Mouse (Mus musculus) fibroblast of lung, adult 2 months (primary cell): ENCODE results near the gene Bnipl.

Experiments
- DNase-seq: peaks from one replicate; pipeline ENCODE4 v3.0.0-alpha.2; 2011; ENCODE audit warnings: low read depth

The Bnipl gene

DNA sequence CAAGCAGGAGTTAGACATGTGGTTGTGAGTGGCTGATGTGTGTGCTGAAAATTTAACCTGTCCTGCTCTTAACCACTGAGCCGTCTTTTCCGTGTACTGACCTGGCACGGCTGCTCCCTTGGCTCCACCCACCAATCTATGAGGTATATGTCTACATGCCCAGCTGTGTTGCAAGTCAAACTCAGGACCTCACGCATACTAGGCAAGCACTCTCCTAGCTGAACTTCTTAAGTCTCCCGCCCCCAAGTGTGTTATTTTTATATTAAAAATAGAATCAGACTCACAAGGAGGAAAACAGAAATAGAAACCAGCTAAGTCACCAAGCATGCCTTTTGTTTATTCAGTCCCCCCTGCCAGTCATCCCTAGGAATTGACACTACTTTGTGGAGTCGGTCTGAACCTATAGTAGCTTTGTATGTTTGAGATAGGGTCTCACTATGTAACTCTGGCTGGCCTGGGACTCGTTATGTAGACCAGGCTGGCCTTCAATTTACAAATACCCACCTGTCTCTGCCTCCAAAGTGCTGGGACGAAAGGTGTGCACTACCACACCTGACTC lies 13.4 kb downstream of the Bnipl start:
- DNase-seq, result no peak

DNA sequence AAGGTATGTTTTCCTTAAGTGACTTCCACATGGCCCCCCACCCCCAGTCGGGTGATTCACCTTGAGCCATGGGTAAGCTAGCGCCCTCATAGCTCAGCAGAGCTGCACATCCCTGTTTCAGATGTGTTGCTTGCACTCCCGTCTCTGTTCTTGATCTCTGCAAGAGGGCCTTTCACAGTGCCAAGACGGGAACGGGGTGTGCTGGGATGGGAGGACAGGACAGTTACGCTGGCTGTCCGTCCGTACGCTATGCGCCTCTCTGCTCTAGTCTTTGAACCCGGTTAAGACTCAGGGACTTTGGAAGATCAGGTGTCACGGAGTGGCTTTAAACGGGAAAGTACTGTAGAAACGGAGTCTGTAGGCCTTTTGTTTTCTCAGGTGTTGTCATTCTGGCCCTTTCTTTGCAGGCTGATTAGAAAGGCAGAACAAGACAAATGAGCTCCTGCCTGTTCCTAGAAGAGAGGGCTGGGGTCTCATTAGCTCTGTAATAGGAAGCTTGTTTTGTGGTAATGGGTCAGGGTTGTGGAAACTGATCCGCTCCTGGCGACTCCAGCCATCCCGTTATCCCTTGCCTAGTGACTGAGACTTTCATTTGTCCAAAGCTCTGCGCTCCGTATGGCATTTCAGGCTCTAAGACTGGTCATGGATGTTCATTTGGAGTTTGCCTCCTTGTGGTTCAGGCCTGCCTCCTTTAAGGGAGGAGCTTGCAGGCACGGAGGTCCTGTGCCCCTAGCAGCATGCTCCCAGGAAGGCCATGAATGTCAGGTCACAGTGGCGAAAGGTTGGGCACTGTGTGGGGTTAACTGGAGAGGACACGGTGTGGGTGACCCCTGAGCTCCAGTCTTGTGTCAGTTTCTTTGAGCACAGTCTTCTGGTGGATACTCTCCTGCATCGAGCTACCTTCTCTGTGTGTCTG lies 15.3 kb downstream of the Bnipl start:
- DNase-seq, result no peak

DNA sequence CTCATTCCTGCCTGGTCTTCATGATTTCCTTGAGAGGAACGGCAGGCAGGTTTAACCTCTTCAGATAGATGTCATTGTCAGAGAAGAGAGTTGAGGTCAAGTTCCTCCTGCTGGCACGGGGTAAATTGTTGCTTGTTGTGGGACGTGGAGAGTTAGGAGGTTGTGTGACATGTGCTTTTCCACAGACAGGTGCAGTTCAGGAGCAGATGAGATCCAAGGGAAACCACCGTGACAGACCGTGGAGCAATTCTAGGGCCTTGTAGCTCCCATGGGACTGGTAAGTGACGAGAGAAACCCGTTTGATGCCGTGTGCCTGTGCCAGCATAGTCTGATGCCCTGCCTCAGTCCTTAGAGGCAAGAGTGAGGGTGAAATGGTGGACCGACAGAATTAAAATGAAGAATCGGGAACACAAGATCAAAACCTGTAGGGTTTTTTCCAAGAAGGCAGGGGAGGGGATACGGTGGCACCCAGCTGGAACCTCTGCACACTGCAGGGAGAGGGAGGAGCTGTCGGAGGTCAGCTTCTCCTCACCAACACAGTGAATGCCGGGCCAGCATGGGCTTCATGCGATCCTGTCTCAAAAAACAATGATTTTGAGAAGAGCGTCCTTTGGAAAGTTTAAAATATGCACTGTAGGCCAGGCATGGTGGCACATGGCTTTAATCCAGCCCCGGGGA lies 17.6 kb downstream of the Bnipl start:
- no peak for DNase-seq

DNA sequence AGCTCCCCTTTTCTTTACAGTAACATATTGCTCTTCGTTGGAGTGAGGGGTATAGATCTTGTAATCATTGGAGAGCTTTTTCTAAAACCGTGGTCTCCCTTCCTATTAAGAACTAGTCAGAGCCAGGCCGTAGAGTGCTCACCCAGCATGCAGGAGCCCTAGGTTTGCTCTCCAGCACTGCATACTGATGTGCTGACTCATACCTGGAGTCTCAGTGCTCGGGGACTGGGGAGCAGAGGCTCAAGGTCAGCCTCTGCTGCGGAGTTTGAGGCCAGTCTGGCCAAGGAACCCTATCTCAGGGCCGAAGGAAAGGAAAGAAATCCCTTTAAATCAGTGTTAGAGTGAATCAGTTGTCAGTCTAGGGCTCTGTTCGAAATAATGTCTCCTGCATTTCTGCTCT lies 18.2 kb downstream of the Bnipl start:
- no peak for DNase-seq

DNA sequence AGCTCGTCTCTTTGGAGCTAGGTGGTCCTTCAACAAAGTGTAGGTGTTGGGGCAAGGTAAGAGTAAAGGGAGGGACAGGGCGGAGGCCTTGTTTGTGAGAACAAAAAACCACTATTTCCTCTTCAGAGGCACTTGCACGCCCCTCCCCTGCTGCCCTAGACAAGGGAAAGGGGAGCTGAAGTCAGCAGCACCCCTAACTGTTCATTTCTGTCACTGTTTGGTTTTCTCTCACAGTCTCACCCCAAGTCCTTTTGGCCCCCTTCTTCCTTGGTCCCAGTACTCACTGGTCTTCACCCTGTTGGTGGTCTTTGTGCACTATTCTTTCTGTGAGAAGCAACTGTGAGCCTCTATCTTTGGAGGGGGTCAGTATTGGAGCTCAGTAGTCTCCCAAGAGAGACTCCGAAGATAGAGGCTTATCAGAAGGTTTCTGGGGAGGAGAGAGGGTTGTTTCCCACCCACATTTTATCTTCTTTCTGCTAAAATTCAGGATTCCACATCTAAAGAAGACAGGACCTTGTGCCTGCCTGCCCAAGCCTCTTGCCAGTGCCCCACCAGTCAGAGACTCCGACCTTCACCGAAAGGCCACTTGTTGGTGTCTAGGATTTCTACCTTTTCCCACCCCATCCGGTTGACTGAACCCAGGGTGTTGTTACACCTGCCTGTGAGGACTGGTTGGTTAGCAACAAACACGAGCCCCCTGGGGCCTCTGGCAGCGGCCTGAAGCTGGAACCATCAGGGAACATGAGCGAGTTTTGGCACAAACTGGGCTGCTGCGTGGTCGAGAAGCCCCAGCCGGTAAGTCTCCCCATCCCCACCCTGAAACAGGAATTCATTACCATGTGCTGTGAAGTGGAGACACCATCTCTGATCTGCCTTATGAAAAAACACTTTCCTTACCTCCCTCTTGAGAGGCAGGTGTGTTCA lies 19.4 kb downstream of the Bnipl start, which contains the start of gene Mllt11:
Gene Mllt11, minus strand, starts transcription at position 874 of the 924 bp plus-strand sequence.
- no peak for DNase-seq

DNA sequence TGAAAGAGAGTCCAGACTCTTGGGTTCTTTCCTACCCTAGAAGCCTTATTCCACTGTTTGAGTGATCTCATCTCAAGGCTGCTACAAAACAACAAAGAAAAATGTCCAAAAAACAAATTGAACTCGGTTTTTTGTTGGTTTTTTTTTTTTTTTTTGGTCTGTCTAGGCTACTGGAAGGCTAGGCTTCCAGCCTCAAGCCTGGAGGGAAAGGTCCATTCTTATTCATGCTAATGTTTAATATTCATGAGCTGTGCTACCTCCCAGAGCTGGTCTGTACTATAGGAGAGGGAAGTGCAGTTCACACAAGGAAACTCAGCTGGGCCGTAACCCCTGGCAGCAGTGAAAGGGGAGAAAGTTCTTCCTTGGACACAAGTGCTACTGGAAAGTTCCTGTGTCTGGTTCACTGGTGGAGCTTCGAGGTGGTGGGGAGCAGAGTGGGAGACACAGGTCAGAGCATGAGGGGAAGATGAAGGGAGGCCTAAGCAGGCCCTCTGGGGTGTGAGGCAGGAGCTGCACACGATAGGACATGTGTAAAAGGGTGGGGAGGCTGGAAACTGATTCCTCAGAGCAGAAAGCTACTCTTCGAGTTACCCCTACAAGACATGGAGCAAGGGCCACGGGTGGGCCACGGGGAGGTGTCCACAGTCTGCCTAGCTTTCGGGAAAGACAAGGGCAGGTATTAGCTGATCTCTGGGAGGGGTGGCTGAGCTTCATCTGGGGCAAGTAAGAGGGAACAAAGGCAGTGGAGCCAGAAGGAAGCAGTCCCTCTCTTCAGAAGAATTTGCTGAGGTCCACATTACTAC lies 20.3 kb downstream of the Bnipl start:
- DNase-seq, result no peak

DNA sequence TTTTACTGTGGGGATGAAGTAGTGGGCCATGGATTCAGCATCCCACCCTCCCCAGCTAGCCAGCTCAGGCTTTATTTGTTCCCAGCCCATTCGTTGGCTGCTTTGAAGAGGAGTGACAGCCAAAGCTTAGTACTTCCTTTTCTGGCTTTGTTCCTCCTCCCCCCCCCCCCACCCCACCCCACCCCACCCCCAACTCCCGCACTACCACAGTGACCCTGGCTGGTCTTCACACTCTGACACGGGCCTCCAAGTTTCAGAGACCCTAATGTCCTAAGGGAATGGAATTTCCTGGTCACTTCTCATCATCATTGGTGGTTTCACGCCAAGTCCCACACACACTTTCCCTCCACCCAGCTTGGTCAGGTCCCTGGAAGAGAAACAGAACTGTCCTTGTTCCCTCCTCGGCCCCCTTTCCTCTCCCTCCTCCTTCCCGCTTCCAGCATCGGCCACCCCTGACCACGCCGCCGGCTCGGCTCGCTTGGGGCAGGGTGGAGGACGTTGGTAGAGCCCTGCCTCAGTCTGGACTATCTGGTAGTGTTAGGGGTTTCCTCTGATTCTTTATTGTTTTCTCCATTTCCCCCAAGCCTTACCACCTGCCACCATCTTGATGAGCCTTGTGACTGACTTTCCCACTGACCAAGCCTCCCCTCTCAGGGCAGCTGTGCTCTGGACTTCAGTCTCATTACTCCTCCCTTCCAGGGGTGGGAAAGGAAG lies 21.1 kb downstream of the Bnipl start:
- DNase-seq, result no peak

DNA sequence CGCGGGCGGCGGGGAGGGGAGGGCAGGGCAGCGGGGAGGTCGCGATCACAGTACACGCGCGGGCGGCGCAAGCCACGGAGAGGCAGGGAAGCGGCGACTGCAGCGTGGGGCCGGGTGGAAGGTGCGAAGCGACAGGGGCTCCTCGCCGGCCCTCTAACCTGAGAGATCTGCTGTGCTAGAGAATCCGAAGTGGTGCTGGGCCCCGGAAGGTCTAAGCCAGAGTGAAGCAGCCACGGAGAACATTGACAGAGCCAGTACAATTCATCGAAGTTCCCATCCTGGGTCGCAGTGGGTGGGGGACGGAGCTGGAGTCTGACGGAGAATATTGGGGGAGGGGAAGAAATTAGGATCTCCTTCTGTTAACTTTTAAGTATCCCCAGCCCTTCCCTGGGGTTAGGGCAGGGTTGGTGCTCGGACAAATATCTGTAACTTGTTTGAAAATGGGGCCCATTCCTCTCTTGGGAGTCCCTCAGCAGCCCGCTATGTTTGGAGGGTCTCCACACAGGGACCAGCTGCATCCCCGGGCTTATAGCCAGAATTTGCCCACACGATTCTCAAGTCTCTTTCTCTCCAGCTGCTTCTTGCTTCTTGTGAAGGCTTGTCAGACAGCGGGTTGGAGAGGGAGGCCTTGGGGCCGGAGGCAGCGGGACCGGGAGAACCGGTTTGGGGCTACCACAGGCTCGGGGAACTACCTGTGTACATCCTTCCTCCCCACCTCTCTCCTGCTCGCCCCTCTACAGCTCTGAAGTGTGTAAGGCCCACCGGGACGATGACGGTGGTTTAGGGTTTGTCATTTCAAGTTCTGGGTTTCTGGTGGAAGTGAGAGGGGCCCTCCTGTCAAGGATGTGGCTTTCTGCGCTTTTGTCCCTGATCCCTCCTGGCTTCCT lies 21.9 kb downstream of the Bnipl start:
- no peak for DNase-seq

DNA sequence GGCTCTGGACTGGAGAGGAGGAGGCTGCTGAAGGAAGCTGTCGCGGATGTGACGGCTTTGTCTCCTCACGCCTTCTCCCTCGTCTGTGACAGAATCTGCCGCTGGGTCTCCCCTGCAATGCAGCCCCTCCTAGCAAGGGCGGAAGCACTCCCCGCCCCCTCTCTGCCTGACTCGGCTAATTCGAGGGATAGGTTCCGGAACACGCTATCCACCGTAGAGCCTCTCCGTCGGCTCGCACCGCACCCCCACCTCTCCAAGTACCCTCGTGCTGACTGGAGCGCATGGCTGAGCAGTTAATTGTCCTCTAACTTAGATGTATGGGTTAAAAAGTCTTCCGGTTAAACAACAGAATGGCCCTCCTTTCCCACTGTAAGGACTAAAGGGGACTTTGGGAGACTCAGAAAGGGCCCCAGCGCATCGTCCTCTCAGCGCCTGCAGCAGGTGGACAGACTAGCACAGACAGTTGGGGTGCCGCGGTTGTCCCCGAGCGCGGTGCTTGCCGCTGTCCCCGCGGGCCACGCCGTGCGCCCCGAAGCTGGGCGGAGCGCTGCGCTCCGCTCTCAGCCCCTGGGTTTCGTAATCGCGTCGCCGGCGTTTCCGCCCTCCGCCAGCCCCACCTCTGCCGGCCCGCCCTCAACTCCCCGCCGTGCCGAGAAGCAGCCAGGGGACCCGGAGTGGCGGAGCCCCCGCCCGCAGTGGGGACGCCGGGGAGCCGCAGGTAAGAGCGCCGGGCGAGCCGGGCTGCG lies 22.7 kb downstream of the Bnipl start, which contains the start of gene Cdc42se1:
Gene Cdc42se1, plus strand, starts transcription at position 585 of the 746 bp plus-strand sequence.
- DNase-seq, result no peak

DNA sequence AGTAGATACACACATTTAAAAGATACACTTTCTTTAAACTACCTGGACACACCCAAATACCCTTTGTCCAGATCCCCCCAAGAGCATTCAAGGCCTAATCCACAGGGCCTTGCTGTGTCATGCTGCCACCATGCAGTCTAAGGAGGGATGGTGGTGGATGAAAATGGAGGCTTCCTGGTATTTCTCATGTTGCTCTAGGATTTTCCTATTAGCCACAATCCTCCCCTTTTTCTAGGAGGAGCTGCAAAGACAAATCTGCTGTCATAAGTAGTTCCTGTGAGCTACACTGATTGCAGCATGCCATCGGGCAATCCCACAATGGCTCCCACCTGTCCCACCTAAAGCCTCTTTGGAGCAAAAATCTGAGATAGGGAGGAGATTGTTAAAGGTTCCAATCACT lies 23.8 kb downstream of the Bnipl start:
- DNase-seq, result no peak

DNA sequence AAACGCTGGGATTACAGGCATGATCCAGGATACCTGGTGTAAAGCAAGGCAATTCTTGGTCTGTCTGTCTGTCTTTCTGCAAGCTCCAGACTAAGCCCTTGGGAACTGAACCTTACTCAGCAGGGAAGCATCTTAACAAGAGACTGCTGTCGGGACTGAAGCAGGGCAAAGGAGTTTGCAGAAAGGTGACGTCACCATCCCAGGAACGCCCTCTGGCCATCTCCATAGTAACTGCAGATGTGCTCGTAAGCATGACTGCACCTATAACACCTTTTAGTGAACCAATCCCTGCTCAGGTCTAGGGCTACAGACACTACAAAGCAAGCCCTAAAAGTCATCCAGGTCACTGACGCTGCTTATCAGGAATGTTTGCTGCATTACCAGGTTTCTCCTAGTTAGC lies 26.7 kb downstream of the Bnipl start:
- no peak for DNase-seq

DNA sequence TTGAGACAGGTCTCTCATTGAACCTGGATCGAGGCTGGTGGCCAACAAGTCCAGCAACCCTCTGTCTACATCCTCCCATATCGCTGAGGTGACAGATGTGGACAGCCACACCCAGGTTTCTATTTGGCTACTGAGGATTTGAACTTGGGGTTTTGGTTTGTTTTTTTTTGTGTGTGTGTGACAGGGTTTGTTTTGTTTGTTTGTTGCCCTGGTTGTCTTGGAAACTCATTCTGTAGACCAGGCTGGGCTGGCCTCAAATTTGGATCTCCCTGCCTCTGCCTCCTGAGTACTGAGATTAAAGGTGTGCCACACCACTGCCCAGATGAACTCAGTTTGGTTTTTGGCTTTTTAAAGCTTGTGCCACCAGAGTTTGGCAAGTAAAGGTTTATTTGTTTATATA lies 28.0 kb downstream of the Bnipl start:
- no peak for DNase-seq

DNA sequence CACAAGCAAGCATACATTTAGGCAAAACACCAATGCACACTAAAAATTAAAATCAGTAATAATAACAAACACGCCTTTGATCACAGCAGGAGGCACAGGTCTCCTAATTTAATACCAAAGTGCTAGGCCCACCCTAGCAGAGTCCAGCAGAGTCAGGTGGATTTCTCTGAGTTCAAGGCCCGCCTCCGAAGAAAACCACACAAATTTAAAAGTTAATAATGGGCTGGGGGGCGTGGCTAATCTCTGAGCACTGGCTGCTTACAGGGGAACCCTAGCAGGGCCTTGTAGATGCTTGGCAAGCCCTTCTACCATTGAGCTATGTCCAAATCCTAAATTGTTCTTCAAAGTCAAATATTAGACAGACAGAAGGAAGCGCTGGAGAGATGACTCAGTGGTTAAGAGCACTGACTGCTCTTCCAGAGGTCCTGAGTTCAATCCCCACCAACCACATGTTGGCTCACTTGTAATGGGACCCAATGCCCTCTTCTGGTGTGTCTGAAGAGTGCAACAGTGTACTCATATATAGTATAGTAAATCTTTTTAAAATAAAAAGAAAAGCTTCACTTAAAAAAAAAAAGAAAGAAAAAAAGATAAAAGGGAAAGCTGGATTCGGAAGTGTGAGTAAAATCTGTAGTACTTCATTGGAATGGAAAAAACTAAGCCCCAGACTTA lies 32.4 kb downstream of the Bnipl start:
- no peak for DNase-seq

DNA sequence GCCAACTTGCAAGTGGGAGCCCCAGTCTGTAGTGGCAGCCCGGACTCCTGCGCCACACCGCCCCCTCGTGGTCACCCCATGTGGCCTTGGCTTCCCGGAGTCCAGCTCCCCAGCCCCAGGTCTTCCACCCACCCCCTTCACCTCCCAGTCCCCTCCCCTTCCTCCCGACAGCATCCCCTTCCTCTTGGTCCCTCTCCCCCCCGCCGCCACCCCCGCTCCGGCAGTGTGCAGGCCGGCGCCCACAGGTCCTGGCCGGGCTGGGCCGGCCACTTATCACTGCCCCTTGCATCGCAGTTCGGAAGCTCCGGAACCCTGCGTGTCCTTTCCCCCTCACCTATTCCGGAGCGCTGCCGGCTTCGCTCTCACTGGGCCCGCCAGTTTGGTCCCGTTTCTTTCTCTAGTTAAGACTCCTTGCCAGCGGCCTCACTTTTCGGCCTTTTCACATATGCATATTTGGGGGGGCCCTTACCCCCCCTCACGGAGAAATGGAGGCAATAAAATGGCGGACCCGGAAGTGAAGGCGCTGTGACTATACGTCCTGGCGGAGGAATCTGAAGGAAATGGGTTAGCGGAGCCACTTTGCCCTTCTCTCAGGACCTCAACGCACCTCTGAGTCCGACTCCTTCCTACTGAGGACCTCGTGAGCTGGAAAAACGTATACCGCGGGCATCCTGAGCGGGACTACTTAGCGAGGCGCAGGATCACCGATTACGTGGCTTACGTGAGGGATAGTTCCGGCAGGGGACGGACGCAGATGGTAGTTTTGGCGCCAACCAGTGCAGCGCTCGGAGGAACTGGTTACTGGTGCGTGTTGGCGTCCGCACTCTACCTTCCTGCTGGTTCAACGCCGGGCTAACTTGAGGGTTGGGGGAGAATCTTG lies 33.5 kb downstream of the Bnipl start, which contains the start of gene Gabpb2:
Gene Gabpb2, minus strand, starts transcription at position 662 of the 880 bp plus-strand sequence.
- no peak for DNase-seq

DNA sequence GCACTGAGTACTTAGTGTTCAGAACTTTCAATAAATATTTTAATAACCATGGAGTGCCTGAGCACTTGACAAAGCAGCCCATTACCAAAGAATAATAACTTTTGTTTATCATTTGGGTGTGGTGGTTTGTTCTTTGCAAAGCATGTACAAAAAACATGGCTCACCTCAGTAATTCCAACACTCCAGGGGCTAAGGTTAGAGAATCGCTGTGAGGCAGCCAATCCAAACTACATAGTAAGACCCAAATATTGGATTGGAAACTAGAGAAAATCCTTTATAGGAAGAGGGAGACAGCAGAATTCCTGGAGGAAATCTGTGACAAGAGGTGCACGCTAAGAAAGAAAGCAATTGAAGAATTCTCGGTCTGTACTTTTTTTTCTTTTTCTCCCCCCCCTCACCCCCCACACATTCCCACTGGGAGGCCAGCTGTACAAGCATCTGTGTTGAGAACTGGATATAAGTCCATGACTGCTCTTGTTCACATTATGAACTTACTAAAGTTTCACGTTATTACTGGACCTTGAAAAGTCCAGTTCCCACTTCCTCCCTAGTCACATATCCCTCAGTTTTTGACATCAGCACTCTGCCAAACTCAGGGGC lies 34.2 kb downstream of the Bnipl start:
- DNase-seq, result no peak

DNA sequence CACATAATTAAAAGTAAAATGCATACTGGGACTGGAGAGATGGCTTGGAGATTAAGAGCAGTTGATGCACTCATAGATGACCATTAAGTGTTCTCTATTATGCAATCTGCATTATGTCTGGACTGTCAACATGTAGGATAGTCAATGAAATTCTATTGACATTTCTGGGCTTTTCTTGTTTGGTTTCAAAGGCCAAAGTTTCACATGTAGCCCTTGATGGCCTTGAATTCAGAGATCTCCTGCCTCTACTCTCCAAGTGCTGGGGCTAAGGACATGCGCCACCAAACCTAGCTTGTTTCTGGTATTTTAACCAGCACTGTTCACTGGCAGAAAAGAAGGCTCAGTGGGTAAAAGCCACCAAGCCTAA lies 37.4 kb downstream of the Bnipl start:
- no peak for DNase-seq
